Mouse (Mus musculus) kidney, adult 2 months (tissue): ENCODE results near the gene Csnk2b. TPM values are rescaled to one million over a fixed set of nuclear protein-coding genes. Genes with fewer than 3 reads are reported as not detected.
A peak's percentile ranks its signal among the peaks of the same experiment; 100 is the strongest.

ENCODE experiments used
- DNase-seq: peaks from one replicate; pipeline ENCODE4 v3.0.0; 2021
- H3K27ac ChIP-seq: fragments of 200-500 bp; 2 replicates; pipeline ENCODE4 v1.5.1; 2012; ENCODE audit warnings: low read depth, low read length, control low read depth, inconsistent platforms; ENCODE audit not compliant: insufficient read depth
- H3K27me3 ChIP-seq: fragments of 200-500 bp; replicated peaks from 2 replicates; pipeline ENCODE4 v1.6.1; 2012; ENCODE audit warnings: mild to moderate bottlenecking, moderate library complexity, low read length, inconsistent platforms; ENCODE audit not compliant: control insufficient read depth, insufficient read depth
- H3K36me3 ChIP-seq: fragments of 200-500 bp; 2 replicates; pipeline ENCODE4 v1.6.1; 2012; ENCODE audit warnings: mild to moderate bottlenecking, moderate library complexity, low read length, inconsistent platforms; ENCODE audit not compliant: control insufficient read depth, insufficient read depth
- H3K4me1 ChIP-seq: fragments of 200-500 bp; 2 replicates; pipeline ENCODE4 v1.6.1; 2011; ENCODE audit warnings: low read length; ENCODE audit not compliant: control insufficient read depth, insufficient read depth
- H3K4me3 ChIP-seq: fragments of 200-500 bp; 2 replicates; pipeline ENCODE4 v1.5.1; 2011; ENCODE audit warnings: mild to moderate bottlenecking, low read depth, low read length, control low read depth; ENCODE audit not compliant: insufficient read depth
- CTCF ChIP-seq: fragments of 200-500 bp; conservative IDR thresholded peaks from 2 replicates; pipeline ENCODE4 v1.5.1; 2011; ENCODE audit warnings: low read depth, mild to moderate bottlenecking, control low read depth, low read length, moderate library complexity, mixed read lengths; ENCODE audit not compliant: insufficient read depth, insufficient read length
- POLR2A ChIP-seq: fragments of 200-500 bp; IDR thresholded peaks from one replicate; pipeline ENCODE4 v1.6.1; 2011; ENCODE audit warnings: low read depth, low read length, control low read depth
- WGBS: fragments of 180-500 bp; shearing (Covaris S2); methylation state at CpG from one replicate; pipeline ENCODE4 v1.1.7; 2018; 5-methylcytosine and 5-hydroxymethylcytosine counted together
- polyA plus RNA-seq: library from polyadenylated mRNA; depleted of rRNA; stranded (reverse); fragments of >200 nt; gene quantifications from 2 replicates; pipeline ENCODE4 v1.2.3, GENCODE M21; 2012

The Csnk2b gene
- polyA plus RNA-seq, 1 experiment = 474 TPM

DNA sequence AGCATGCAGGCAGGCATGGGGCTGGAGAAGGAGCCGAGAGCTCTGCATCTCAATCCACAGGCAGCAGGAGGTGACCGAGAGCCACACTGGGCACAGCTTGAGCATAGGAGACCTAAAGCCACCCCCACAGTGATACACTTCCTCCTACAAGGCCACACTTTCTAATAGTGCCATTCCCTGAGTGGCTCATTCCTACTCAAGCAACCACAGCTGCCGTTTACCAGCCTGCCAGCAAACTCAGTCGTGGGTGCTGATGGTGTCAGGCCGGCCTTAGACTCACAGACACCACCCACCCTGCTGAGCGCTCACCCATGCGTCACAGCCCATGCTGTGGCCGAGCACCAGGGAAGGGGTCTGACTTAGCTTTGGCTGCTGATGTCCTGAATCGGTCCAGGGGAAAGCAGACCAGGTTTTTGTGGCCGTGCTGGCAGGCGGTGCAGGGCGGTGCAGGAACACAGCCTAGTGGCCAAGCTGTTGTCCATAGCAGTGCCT lies 24.6 kb downstream of the Csnk2b start:
- WGBS = 75% methylated on average over 12 of the region's 12 CpGs
- Histone ChIP-seq H3K27me3 (no peaks in the 10 kb centered on the region), H3K36me3 (peaks cover 3% of the 10 kb centered on the region), H3K4me3 (no peak overlapping the region), H3K27ac (no peak overlapping the region), H3K4me1 (no peaks in the 10 kb centered on the region)
- DNase-seq = peak; percentile 30
- TF ChIP-seq POLR2A = no peak
- TF ChIP-seq CTCF = no peak

DNA sequence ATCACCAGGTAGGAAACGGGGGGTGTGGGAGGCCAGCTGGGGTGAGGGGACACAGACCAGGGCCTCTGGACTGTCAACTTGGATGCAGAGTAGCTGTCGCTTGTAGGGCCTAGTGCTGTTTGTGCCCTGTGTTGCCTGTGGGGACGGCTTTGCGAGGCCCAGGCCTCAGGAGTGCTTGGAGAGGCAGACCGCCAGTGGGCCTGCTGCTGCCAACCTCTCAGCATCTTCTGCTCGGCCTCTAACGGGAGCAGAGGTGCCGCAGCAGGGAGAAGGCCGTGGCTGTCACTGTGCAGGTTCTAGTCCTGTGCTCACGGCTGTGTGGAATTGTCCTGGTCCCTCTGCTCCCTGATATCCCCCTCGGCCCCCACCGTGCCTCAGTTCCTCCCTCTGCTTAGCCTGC lies 25.3 kb downstream of the Csnk2b start:
- no peak for DNase-seq
- TF ChIP-seq POLR2A (no peak), CTCF (no peak)
- no peaks in the 10 kb centered on the region for H3K27me3 ChIP-seq
- no peak overlapping the region for H3K27ac ChIP-seq
- H3K4me1 ChIP-seq = no peaks in the 10 kb centered on the region
- WGBS = 86% methylated on average over 12 of the region's 12 CpGs
- no peak overlapping the region for H3K4me3 ChIP-seq
- H3K36me3 ChIP-seq = peaks cover 3% of the 10 kb centered on the region

DNA sequence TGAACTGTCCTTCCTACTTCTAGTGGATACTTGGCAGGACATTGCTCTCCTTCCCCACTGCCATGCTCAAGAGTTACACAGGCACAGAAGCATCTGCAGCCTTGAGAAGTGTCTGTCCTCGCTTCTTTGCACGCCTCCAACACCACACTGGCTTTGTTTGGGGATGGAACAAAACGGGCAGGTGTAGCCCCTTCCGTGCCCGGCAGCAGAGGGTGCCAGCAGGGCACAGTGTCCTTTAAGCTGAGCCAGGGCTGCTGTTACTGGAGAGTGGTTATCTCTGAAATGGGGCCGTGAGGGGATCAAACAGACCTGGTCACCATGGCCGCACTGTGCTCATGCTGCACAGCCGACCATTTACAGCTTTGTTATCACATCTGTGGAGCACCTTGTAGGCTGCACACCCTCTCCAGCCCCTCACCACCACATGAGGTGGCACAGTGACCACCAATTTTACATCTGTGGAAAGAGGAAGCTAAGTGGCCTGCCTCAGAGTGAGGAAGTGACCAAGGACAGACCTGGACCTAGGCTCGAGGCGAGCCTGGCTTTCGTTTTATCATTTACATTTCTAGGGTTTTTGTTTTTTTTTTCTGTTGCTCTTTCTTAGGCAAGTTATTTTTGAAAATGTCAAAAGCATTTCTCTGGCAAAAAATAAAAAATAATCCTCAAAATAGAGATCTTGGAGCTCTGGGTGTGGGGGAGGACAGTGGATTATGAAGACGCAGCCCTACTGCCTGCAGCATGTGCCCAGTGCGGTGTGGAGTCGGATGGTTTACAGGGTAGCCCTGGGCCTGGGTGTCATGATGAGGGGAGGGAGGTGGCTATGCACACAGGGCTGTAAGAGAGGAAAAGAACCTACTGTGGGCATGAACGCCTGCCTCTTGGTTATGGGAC lies 27.1 kb downstream of the Csnk2b start:
- no peaks in the 10 kb centered on the region for H3K27me3 ChIP-seq
- H3K4me3 ChIP-seq = no peak overlapping the region
- peaks cover 3% of the 10 kb centered on the region for H3K36me3 ChIP-seq
- no peak for TF ChIP-seq CTCF
- TF ChIP-seq POLR2A = no peak
- no peak overlapping the region for H3K27ac ChIP-seq
- no peak for DNase-seq
- 88% methylated on average over 15 of the region's 15 CpGs for WGBS
- peaks cover 5% of the 10 kb centered on the region; the same call in 1 of the 2 replicates for H3K4me1 ChIP-seq

- TF ChIP-seq POLR2A (no peak), CTCF (no peak)
- Histone ChIP-seq H3K36me3 (peaks cover 3% of the 10 kb centered on the region), H3K4me1 (peaks cover 5% of the 10 kb centered on the region; the same call in 1 of the 2 replicates), H3K4me3 (no peak overlapping the region), H3K27me3 (no peaks in the 10 kb centered on the region), H3K27ac (no peak overlapping the region)
- DNase-seq = no peak
- WGBS = 75% methylated on average over 14 of the region's 14 CpGs
Observed at GRCm38 (mm10) chr17:35092403-35093198, 29.3 kb downstream of the Csnk2b start.

- no peak for DNase-seq
- H3K36me3 ChIP-seq = peaks cover 3% of the 10 kb centered on the region; the same call in 1 of the 2 replicates
- peak overlapping the region; percentile 34 for H3K4me3 ChIP-seq
- H3K4me1 ChIP-seq = peaks cover 5% of the 10 kb centered on the region; the same call in 1 of the 2 replicates
- H3K27me3 ChIP-seq = no peaks in the 10 kb centered on the region
- WGBS = 55% methylated on average over 8 of the region's 8 CpGs
- TF ChIP-seq POLR2A = no peak
- no peak for TF ChIP-seq CTCF
- H3K27ac ChIP-seq = peak overlapping the region; percentile 100; the same call in 1 of the 2 replicates
Observed at GRCm38 (mm10) chr17:35090166-35090932, 31.5 kb downstream of the Csnk2b start.

GRCm38 (mm10) chr17:35088825-35089644 lies 32.8 kb downstream of the Csnk2b start, which contains the start of gene Abhd16a:
TSS of gene Abhd16a (plus strand) at chr17:35089263.
- Histone ChIP-seq H3K4me1 (peaks cover 5% of the 10 kb centered on the region; the same call in 1 of the 2 replicates), H3K36me3 (peaks cover 3% of the 10 kb centered on the region; the same call in 1 of the 2 replicates), H3K27ac (peak within 1 kb of the TSS; percentile 100), H3K27me3 (no peaks in the 10 kb centered on the region), H3K4me3 (peak within 1 kb of the TSS; percentile 96)
- TF ChIP-seq POLR2A (peak; percentile 59), CTCF (no peak)
- peak; percentile 96 for DNase-seq
- 2% methylated on average over 67 of the region's 67 CpGs for WGBS
